Mouse (Mus musculus) urinary bladder, adult 2 months (tissue): Measurements from ENCODE around the gene Eif2a. TPM values are rescaled to one million over a fixed set of nuclear protein-coding genes. Genes with fewer than 3 reads are reported as not detected.

Experiments
- DNase-seq: peaks from one replicate; pipeline ENCODE4 v3.0.0; 2022; ENCODE audit warnings: low spot score
- polyA plus RNA-seq: library from polyadenylated mRNA; depleted of rRNA; stranded (reverse); fragments of >200 nt; gene quantifications from 2 replicates; pipeline ENCODE4 v1.2.3, GENCODE M21; 2012; rRNA removed

Eif2a gene
- polyA plus RNA-seq: 46.6 and 52.4 TPM in 2 replicates

- DNase-seq: peak; percentile 97
Measured at GRCm38 (mm10) chr3:58525652-58526407, at the start of gene Eif2a, which contains the start of gene Serp1. Eif2a (plus strand) TSS chr3:58525821. Serp1 (minus strand) TSS chr3:58525892.

DNA sequence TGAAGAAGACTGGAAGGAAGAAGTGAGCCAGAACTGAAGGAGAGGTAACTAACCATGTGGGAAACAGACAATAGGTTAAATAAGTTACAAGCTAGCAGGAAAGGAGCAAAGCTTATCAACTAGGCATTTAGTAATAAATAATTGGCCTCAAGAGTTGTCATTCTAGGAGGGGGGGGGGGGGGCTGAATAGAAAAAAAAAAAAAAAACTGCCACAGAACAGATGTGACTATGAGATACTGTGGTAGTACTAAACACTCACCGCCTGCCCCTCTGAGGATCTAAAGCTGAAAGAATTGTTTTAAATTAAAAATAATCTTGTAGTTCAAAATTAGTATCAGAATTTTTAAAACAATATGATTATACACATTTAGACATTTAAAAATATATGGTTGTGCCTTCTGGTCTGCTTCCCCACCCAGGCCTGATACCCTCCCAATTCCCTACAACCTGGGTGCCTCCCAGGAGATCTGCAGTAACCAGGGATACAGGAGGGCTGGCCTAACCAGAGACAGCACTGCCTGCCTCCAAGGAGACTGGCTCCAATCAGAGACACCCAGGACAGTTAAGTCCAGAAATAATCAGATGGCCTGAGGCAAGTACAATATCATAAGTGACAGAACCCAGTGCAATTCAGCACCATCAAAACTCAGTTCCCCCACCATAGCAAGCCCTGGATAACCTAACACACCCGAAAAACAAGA, 46.7 kb upstream of the Eif2a start:
- DNase-seq: no peak

DNA sequence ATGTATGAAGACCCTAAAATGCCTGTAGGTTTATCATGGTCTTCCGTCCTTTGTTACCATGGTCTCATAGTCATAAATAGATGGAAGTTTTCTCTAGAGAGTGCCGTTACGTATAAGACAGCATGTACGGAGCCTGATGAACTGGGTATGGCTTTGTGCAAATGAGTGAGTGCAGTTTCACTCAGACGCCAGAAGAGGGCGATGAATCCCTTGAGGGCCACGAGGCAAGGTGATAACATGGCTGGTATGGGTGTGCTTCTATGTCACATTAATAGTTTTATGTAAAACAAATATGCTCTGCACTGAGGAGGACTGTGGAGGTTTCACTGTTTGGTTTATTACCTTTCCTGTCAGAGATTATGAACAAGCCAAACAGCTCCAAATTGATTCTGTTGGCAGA, 39.7 kb upstream of the Eif2a start:
- no peak for DNase-seq

- no peak for DNase-seq
Measured at GRCm38 (mm10) chr3:58487121-58487520, 38.5 kb upstream of the Eif2a start.

GRCm38 (mm10) chr3:58487999-58488775, 37.4 kb upstream of the Eif2a start:
- DNase-seq: no peak

DNA sequence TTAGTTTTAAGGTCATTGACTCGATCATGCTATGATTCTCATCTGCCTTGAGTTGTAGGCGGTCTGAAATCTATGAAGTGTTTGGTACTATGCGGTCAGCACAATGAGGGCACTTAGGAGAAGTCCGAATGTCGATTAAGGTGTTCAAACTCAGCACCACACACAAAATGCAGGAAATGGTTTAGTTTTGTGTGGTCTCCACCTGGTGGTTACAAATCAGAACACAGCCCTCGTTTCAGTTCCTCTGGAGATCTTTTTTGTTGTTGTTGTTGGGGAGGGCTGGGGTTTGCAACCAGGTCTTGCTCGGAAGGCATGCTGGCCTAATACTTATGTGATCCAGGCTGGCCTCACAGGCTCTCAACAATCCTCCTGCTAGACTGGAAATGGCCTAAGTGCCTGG, 34.8 kb upstream of the Eif2a start:
- DNase-seq: no peak

- DNase-seq: no peak
Measured at GRCm38 (mm10) chr3:58493621-58494020, 32.0 kb upstream of the Eif2a start.

DNA sequence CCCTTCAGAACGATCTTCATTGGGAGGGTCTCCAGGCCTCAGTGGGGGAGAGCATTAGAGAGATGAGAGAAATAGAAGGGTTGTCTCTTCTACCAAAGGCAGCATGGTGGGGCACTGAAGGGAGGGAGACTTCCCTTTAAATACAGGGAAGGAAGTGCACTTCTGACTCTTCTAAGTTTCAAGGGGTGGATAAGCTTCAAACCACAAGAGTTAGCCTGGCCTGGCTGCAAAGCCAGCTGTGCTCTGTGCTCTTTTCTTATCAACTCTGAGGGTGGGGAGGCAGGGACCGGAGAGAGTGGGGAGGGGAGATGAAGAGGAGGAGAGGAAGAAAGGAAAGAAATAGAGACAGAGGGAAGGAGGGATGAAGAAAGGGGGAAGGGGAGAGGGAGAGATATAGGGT, 23.7 kb upstream of the Eif2a start:
- DNase-seq: no peak

DNA sequence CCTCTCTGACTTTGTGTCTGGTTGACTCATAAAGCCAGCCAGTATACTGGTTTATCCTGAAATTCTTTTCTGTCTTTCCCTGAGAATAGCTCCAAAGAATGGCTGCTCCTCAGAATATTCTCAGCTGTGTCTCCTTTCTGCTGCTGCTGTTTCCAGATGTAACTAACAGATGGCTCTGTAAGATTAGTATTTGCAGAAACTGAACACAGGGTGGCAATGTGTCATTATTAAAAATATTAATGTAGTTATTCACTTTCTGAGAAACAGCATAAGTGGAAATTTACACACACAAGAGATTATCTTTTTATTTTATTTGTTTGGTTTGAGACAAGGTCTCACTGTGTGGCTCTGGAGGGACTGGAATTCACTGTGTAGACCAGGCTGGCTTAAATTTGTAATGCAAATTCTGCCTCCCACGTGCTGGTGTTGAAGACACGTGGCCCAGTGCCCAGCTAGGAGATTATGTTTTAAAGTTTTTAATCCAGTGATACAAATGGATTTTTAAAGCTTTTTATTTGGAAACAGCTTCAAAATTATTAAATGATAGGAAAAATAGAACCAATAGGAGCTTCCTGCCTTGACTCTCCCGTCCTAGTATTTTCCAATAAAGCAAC, 21.8 kb upstream of the Eif2a start:
- no peak for DNase-seq

DNA sequence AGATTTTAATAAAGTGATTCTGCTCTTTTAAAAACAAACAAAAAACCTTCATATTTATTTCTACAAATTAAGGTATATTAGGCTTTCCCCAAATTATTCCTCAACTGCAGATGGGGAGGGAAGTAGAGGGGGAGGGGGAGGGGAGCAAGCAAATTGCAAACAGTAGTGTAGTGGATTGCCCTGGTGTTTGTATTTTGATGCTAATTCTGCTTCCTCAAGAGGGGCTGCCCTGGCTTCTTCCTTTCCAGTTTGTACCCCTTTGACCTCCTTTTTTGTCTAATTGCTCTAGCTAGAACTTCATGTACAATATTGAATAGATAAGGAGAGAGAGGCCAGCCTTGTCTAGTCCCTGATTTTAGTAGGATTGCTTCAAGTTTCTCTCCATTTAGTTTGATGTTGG, 20.9 kb upstream of the Eif2a start:
- no peak for DNase-seq

DNA sequence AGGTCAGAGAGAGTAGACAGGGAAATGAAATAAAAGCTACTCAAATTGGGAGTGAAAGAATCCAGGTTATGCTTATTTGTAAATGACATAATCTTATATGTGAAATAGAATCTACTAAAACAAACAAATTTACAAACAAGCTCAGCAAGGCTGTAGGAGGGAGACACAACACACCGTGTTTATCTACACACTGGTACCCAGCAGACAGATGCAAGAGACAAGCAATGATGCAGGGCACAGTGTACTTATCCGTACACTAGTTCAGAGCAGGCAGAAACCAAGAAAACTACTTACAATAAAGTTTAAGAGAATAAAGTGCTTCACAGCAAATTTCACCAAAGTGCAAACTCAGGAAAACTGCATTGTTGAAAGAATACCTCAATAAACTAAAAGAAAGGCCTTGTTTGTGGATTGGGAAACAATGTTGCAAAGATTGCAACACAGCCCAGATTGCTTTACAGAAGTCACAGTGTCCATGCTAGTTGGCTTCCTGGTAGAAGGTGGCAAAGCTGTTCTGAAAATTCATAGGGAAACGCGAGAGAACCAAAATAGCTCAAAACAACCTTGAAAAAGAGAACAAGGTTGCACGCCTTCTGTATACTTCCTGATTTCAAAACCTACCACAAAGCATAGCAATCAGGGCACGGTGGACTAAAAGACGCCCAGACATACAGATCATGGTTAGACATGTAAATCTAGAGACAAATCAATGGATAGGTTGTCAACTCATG, 17.4 kb upstream of the Eif2a start:
- DNase-seq: no peak

DNA sequence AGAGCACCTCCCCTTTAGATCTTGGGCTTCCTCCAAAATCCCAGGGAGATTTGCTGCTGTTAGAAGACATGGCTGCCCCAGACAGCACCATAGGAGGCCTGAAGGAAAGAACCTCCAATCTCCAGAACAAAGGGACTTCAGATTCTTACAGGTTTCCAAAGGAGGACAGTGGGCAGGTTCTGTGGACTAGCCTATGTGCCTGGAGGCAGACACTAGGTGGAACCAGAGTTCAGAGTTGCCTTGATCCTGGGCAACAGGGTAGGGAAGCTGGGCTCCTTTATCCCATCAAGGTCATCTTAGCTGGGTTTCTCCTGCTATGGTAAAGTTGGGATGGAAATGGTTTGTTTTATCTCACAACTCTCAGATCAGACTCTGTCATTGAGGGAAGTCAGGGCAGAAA, 14.0 kb upstream of the Eif2a start:
- DNase-seq: no peak

- DNase-seq: no peak
Measured at GRCm38 (mm10) chr3:58512740-58513139, 12.9 kb upstream of the Eif2a start.

- no peak for DNase-seq
Measured at GRCm38 (mm10) chr3:58513483-58513882, 12.1 kb upstream of the Eif2a start.

DNA sequence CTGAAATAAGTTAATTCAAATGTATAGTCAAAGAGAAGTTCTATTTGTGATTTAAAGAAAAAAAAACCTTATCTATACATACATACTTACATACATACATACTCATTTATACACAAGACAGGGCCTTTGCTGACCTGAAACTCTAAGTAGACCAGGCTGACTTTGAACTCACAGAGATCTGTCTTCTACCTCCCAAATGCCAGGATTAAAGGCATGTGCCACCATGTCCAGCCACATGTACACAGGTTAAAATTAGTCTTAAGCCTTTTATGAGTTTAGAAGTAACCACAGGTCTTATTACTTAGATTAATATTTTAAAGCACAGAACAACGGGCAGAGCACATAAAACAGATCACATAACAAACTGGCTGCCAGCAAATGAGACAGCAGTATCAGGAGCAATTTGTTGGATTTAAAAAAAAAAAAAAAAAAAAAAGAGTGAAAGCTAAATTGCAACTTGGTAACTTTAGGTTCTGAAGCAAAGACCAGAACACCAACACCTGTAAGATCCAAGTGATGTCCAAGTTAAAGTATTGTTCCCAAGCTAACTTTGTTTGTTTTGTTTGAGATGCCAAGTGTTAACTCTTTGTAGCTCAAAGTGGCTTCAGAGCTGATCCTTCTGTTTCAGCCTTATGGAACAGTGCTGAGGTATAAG, 9.5 kb upstream of the Eif2a start:
- DNase-seq: no peak

DNA sequence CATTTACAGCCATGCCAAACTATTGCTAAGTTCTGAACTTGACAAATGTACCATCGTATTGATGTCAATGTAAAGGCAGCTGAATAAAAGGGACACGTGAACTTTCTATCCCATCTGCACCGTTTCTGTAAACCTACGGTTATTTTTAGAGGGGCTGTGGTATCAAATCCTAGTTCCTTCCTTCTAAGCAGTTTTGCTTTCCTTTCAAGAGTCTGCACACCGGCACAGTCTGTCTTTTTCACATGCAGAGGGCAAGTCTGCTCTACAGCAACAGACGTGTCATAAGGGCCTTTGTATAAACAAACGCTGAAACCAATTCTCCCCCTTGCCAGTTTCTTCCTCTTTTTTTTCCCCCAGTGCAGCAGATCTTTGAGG, 9.0 kb upstream of the Eif2a start:
- DNase-seq: no peak

DNA sequence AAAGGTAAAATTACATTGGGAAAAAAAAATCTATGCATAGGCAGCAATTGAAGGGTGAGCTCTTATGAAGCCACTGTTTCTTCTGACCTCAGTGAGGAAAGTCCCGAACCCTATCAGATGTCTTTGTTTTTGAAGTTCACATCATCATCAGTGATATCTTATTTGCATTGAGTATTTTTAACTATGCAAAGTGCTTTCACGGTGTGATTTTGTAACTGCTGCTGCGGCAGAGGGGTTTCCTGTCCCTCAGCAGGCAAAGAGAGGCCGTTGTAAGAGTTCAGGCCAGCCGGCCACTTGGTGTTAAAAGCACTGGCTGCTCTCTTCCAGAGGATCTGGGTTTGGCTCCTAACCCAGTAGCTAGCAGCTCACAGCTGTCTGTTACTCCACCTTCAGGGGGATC, 8.4 kb upstream of the Eif2a start:
- DNase-seq: no peak

GRCm38 (mm10) chr3:58517800-58518199, 7.8 kb upstream of the Eif2a start:
- DNase-seq: no peak

- no peak for DNase-seq
Measured at GRCm38 (mm10) chr3:58518962-58519361, 6.7 kb upstream of the Eif2a start.

GRCm38 (mm10) chr3:58519536-58519935, 6.1 kb upstream of the Eif2a start:
- no peak for DNase-seq

GRCm38 (mm10) chr3:58520286-58520685, 5.3 kb upstream of the Eif2a start:
- no peak for DNase-seq
